Mouse (Mus musculus) CH12.LX (cell line): Measurements from ENCODE around the gene Rnf43.

Experiments used
- CTCF ChIP-seq, 2 experiments: IDR thresholded peaks in 1 of 2; conservative IDR thresholded peaks in 1 of 2; 2 replicates each; pipeline ENCODE4 v1.5.1; 2011 to 2012; ENCODE audit warnings: low read depth in 2 of 2, low read length in 2 of 2, improper control_type of control experiment in 1 of 2, inconsistent platforms in 1 of 2, mild to moderate bottlenecking in 1 of 2, moderate library complexity in 1 of 2
- GABPA ChIP-seq: IDR thresholded peaks from 2 replicates; pipeline ENCODE4 v1.6.1; 2012; ENCODE audit warnings: low read depth, low read length, improper control_type of control experiment, inconsistent platforms; ENCODE audit not compliant: insufficient replicate concordance
- JUND ChIP-seq: conservative IDR thresholded peaks from 2 replicates; pipeline ENCODE4 v1.6.1; 2011; ENCODE audit warnings: low read depth, low read length, improper control_type of control experiment
- MAFK ChIP-seq: IDR thresholded peaks from 2 replicates; pipeline ENCODE4 v1.6.1; 2011; ENCODE audit warnings: low read length, improper control_type of control experiment; ENCODE audit not compliant: insufficient replicate concordance
- MAX ChIP-seq: IDR thresholded peaks from 2 replicates; pipeline ENCODE4 v1.6.1; 2011; ENCODE audit warnings: low read length, improper control_type of control experiment
- POLR2A ChIP-seq: IDR thresholded peaks from 2 replicates; pipeline ENCODE4 v1.6.1; 2011; ENCODE audit warnings: low read depth, mild to moderate bottlenecking, improper control_type of control experiment, low read length
- TBP ChIP-seq: conservative IDR thresholded peaks from 2 replicates; pipeline ENCODE4 v1.6.1; 2011; ENCODE audit warnings: low read depth, low read length, improper control_type of control experiment
- TCF12 ChIP-seq: IDR thresholded peaks from 2 replicates; pipeline ENCODE4 v1.6.1; 2014; ENCODE audit warnings: low read depth, mild to moderate bottlenecking, inconsistent platforms, low read length, improper control_type of control experiment
- USF2 ChIP-seq: conservative IDR thresholded peaks from 2 replicates; pipeline ENCODE4 v1.6.1; 2011; ENCODE audit warnings: low read depth, low read length, improper control_type of control experiment

GRCm38 (mm10) chr11:87689402-87689808 is 26.9 kb downstream of the Rnf43 start:
- TF ChIP-seq CTCF (conservative IDR thresholded peaks at IDR 0.05 in 1 of 2, IDR thresholded peaks at IDR 0.05 in 1 of 2; ENCODE audit: low read depth in 2 of 2, low read length in 2 of 2) (no peak), TCF12 (no peak), POLR2A (no peak), MAFK (no peak), TBP (no peak), MAX (no peak), USF2 (no peak), GABPA (no peak), JUND (no peak)
